Mouse (Mus musculus): ENCODE data around the gene Slc28a3.

- TF ChIP-seq GATA1 (IDR thresholded peaks at IDR 0.05; ENCODE audit: borderline replicate concordance, low read length) (no peak), FLI1 (IDR thresholded peaks at IDR 0.05; ENCODE audit: low read length) (no peak)
Measured at GRCm38 (mm10) chr13:58588655-58589516, 21.8 kb downstream of the Slc28a3 start.

Measured in megakaryocyte, embryonic 14.5 days (primary cell).